Mouse (Mus musculus) hindbrain, embryonic 15.5 days (tissue): ENCODE measurements at regions not wholly inside any gene's neighbourhood (a gene's known extent, or its start where the extent isn't known, plus 50 kb on each side); places are given as distances from the start of the nearest gene placed in this dataset.

Source experiments
- ATAC-seq: fragments of 200-750 bp; cut with Nextera tagmentation; 2 replicates; pipeline ENCODE4 v1.8.0; 2017; ENCODE audit warnings: low read depth, moderate number of reproducible peaks, moderate TSS enrichment; ENCODE audit not compliant: low FRiP score
- H3K27ac ChIP-seq: fragments of 300-500 bp; sonication (generic); replicated peaks from 2 replicates; pipeline ENCODE4 v1.5.1; 2015; ENCODE audit warnings: mild to moderate bottlenecking, inconsistent platforms
- H3K27me3 ChIP-seq: fragments of 300-500 bp; sonication (generic); 2 replicates; pipeline ENCODE4 v1.6.1; 2015; ENCODE audit warnings: control low read depth, inconsistent platforms
- H3K36me3 ChIP-seq: fragments of 300-500 bp; sonication (generic); 2 replicates; pipeline ENCODE4 v1.6.1; 2015; ENCODE audit warnings: control low read depth, inconsistent platforms
- H3K4me1 ChIP-seq: fragments of 300-500 bp; sonication (generic); replicated peaks from 2 replicates; pipeline ENCODE4 v1.6.1; 2015; ENCODE audit warnings: control low read depth, inconsistent platforms
- H3K4me2 ChIP-seq: fragments of 300-500 bp; sonication (generic); 2 replicates; pipeline ENCODE4 v1.6.1; 2015; ENCODE audit warnings: moderate library complexity, mild to moderate bottlenecking, inconsistent platforms
- H3K4me3 ChIP-seq: fragments of 300-500 bp; sonication (generic); 2 replicates; pipeline ENCODE4 v1.5.1; 2015; ENCODE audit warnings: mild to moderate bottlenecking, inconsistent platforms
- H3K9ac ChIP-seq: fragments of 300-500 bp; sonication (generic); 2 replicates; pipeline ENCODE4 v1.6.1; 2015; ENCODE audit warnings: inconsistent platforms
- H3K9me3 ChIP-seq: fragments of 300-500 bp; sonication (generic); 2 replicates; pipeline ENCODE4 v1.6.1; 2016; ENCODE audit warnings: control low read depth, inconsistent platforms
- WGBS: fragments of 180-500 bp; shearing (Covaris S2); methylation state at CpG from one replicate; pipeline ENCODE4 v1.1.7; 2015; 5-methylcytosine and 5-hydroxymethylcytosine counted together

DNA sequence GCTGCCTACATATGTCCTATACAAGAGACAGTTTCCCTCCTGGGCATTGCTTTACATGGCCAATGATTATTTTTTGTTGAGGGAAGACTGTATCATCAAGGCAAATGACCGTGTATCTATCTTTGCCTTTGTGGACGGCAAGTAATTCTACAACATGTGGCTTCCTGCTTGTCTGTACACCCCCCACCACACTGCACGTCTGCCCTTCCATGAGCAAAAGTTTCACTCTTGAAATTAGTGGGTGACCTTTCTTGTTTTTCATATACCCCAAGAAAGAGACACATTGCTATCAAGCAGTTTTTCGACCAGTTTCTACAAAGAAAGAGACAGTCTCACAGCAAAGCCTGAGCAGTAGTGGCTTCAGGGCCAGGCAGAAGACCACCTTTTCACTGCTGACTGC lies 180.5 kb upstream of the Prdm1 start:
- no peak overlapping the region for H3K9ac ChIP-seq
- no peaks in the 10 kb centered on the region for H3K27me3 ChIP-seq
- no peak for ATAC-seq
- no peaks in the 10 kb centered on the region for H3K9me3 ChIP-seq
- H3K4me3 ChIP-seq = no peak overlapping the region
- 93% methylated on average over 4 of the region's 4 CpGs for WGBS
- no peaks in the 10 kb centered on the region for H3K4me1 ChIP-seq
- no peak overlapping the region for H3K27ac ChIP-seq
- H3K36me3 ChIP-seq = no peaks in the 10 kb centered on the region
- no peak overlapping the region for H3K4me2 ChIP-seq

DNA sequence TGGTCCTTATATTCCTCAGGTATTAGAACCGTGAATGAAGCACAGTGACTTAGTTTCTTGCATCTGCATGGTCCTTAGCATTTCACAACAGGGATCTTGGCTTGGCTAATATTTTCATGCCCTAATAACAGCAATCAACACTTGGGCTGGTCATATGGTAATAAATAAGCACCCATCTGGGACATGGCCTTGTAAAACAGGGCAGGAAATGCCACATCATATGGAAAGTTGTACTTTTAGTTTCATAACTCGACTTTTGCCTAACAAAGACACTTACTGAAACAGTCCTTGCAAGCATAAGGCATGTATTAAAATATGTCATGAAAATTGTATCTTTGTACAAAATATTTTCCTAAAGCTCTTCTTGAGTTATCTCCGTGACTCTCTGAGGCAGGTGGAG lies 175.8 kb upstream of the Prdm1 start:
- Histone ChIP-seq H3K4me3 (no peak overlapping the region), H3K9ac (no peak overlapping the region), H3K27ac (no peak overlapping the region), H3K4me2 (no peak overlapping the region), H3K4me1 (no peaks in the 10 kb centered on the region), H3K36me3 (no peaks in the 10 kb centered on the region), H3K9me3 (no peaks in the 10 kb centered on the region), H3K27me3 (no peaks in the 10 kb centered on the region)
- ATAC-seq = no peak
- WGBS = 92% methylated on average over 3 of the region's 3 CpGs

GRCm38 (mm10) chr10:44702108-44702507 lies 173.8 kb upstream of the Prdm1 start:
- Histone ChIP-seq H3K27me3 (no peaks in the 10 kb centered on the region), H3K27ac (no peak overlapping the region), H3K36me3 (no peaks in the 10 kb centered on the region), H3K9me3 (no peaks in the 10 kb centered on the region), H3K4me3 (no peak overlapping the region), H3K9ac (no peak overlapping the region), H3K4me2 (no peak overlapping the region), H3K4me1 (no peaks in the 10 kb centered on the region)
- ATAC-seq = no peak
- 80% methylated on average over 5 of the region's 5 CpGs for WGBS

DNA sequence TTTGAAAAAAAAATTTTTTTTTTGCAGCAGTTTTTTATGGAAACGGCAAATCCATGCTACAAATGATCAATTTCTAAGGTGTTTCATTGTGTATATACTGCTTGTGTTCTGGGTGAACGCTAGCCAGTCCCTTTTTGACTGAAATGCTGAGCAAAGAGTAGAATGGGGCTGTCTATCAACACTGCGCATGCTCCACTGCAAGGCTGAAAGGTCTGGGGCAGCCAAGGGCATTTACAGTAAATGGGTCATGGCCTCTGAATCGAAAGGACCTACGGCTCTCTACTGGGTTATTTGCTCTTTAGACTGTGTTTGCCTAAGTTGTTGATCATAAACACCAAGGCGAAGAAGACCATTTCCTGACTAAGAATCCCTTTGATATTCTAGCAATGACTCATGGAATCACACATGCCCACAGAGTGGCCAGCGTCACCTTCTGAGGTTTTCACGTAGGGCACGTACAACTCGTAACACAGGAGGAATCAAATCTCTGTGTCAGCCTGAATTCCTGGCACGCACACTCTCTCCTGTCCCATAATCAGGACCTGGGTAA lies 171.8 kb upstream of the Prdm1 start:
- Histone ChIP-seq H3K36me3 (no peaks in the 10 kb centered on the region), H3K4me2 (no peak overlapping the region), H3K27me3 (no peaks in the 10 kb centered on the region), H3K4me1 (no peaks in the 10 kb centered on the region), H3K9ac (no peak overlapping the region), H3K27ac (no peak overlapping the region), H3K4me3 (no peak overlapping the region), H3K9me3 (no peaks in the 10 kb centered on the region)
- WGBS = 89% methylated on average over 11 of the region's 11 CpGs
- no peak for ATAC-seq

- WGBS = 80% methylated on average over 2 of the region's 2 CpGs
- H3K4me3 ChIP-seq = no peak overlapping the region
- no peaks in the 10 kb centered on the region for H3K9me3 ChIP-seq
- H3K4me2 ChIP-seq = no peak overlapping the region
- no peak overlapping the region for H3K27ac ChIP-seq
- no peaks in the 10 kb centered on the region for H3K4me1 ChIP-seq
- no peak overlapping the region for H3K9ac ChIP-seq
- no peaks in the 10 kb centered on the region for H3K36me3 ChIP-seq
- no peak for ATAC-seq
- no peaks in the 10 kb centered on the region for H3K27me3 ChIP-seq
Measured at GRCm38 (mm10) chr10:44697966-44698365, 169.7 kb upstream of the Prdm1 start.

GRCm38 (mm10) chr10:44696973-44697372 lies 168.7 kb upstream of the Prdm1 start:
- Histone ChIP-seq H3K27me3 (no peaks in the 10 kb centered on the region), H3K36me3 (no peaks in the 10 kb centered on the region), H3K4me1 (no peaks in the 10 kb centered on the region), H3K9ac (no peak overlapping the region), H3K9me3 (no peaks in the 10 kb centered on the region), H3K4me3 (no peak overlapping the region), H3K27ac (no peak overlapping the region), H3K4me2 (no peak overlapping the region)
- 15% methylated on average over 2 of the region's 2 CpGs for WGBS
- no peak for ATAC-seq

- H3K36me3 ChIP-seq = no peaks in the 10 kb centered on the region
- H3K9me3 ChIP-seq = no peaks in the 10 kb centered on the region
- no peak overlapping the region for H3K4me2 ChIP-seq
- H3K27me3 ChIP-seq = no peaks in the 10 kb centered on the region
- no peak for ATAC-seq
- no peak overlapping the region for H3K9ac ChIP-seq
- H3K27ac ChIP-seq = no peak overlapping the region
- WGBS = 84% methylated on average over 15 of the region's 15 CpGs
- no peaks in the 10 kb centered on the region for H3K4me1 ChIP-seq
- H3K4me3 ChIP-seq = no peak overlapping the region
Measured at GRCm38 (mm10) chr10:44691590-44692327, 163.5 kb upstream of the Prdm1 start.

DNA sequence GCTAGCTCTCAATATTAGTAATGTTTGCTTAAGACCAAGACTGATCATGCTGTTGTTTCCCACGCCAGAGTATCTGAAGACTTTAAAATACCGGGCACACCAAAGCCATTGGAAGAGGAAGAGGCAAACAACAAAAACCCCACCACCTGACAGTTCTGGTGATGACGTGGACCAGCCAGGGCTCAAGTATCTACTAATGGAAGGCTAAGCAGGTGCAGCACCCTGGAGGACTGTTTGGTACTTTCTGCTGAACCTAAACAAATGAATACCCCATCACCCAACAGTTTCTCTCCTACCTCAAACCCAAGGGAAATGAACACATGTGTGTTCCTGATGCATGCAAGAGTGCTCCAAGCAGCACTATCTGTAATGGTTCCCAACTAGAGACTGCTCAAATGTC lies 160.3 kb upstream of the Prdm1 start:
- 91% methylated on average over 3 of the region's 3 CpGs for WGBS
- Histone ChIP-seq H3K4me2 (no peak overlapping the region), H3K9ac (no peak overlapping the region), H3K36me3 (no peaks in the 10 kb centered on the region), H3K27ac (no peak overlapping the region), H3K4me3 (no peak overlapping the region), H3K4me1 (no peaks in the 10 kb centered on the region), H3K9me3 (no peaks in the 10 kb centered on the region), H3K27me3 (no peaks in the 10 kb centered on the region)
- no peak for ATAC-seq

- Histone ChIP-seq H3K27me3 (no peaks in the 10 kb centered on the region), H3K9me3 (no peaks in the 10 kb centered on the region), H3K4me3 (no peak overlapping the region), H3K27ac (no peak overlapping the region), H3K9ac (no peak overlapping the region), H3K4me2 (no peak overlapping the region), H3K36me3 (no peaks in the 10 kb centered on the region), H3K4me1 (no peaks in the 10 kb centered on the region)
- 89% methylated on average over 4 of the region's 4 CpGs for WGBS
- ATAC-seq = no peak
Measured at GRCm38 (mm10) chr10:44686055-44686454, 157.8 kb upstream of the Prdm1 start.

DNA sequence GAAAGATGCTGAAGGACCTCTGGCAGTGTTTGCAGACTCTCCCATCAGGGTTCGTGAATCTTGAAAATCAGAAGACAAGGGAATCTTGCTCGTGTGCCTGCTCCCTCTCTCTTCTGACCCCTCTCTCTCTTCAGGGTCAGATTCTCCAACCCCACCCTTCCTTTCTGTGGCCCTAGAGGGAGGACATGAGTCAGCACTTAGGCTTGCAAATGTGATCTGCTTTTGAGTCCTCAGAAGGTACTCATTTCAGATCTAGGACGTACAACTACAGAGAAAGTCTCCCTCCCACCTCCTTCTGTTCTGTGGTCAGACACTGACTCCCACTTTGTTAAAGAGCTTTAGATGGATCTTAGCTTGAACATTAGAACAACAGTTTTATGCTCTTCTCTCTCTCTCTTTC lies 156.9 kb upstream of the Prdm1 start:
- no peak for ATAC-seq
- Histone ChIP-seq H3K36me3 (no peaks in the 10 kb centered on the region), H3K4me1 (no peaks in the 10 kb centered on the region), H3K9ac (no peak overlapping the region), H3K9me3 (no peaks in the 10 kb centered on the region), H3K27ac (no peak overlapping the region), H3K4me3 (no peak overlapping the region), H3K27me3 (no peaks in the 10 kb centered on the region), H3K4me2 (no peak overlapping the region)
- WGBS = 68% methylated on average over 3 of the region's 3 CpGs

DNA sequence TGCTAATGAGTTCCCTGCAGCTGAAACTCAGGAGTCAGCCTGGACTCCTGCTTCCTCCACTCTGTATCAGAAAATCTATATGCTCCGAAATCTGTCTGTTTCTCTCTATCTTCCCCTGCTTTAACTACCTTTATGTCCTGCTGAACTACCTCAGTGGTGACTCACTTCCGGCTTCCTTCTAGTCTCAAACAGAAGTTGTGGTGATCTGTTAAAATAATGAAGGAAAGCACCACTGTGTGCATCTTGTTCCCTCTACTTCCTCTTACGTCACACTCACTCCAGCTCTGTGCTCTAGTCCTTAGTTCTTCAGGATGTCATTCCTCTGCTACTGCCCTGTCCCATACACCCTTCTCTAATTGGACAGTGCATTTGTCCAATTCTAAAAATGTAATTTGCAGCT lies 148.2 kb upstream of the Prdm1 start:
- Histone ChIP-seq H3K9me3 (no peaks in the 10 kb centered on the region), H3K4me2 (no peak overlapping the region), H3K9ac (no peak overlapping the region), H3K27ac (no peak overlapping the region), H3K4me1 (no peaks in the 10 kb centered on the region), H3K27me3 (no peaks in the 10 kb centered on the region), H3K4me3 (no peak overlapping the region), H3K36me3 (no peaks in the 10 kb centered on the region)
- ATAC-seq = no peak
- WGBS = 92% methylated on average over 3 of the region's 3 CpGs

DNA sequence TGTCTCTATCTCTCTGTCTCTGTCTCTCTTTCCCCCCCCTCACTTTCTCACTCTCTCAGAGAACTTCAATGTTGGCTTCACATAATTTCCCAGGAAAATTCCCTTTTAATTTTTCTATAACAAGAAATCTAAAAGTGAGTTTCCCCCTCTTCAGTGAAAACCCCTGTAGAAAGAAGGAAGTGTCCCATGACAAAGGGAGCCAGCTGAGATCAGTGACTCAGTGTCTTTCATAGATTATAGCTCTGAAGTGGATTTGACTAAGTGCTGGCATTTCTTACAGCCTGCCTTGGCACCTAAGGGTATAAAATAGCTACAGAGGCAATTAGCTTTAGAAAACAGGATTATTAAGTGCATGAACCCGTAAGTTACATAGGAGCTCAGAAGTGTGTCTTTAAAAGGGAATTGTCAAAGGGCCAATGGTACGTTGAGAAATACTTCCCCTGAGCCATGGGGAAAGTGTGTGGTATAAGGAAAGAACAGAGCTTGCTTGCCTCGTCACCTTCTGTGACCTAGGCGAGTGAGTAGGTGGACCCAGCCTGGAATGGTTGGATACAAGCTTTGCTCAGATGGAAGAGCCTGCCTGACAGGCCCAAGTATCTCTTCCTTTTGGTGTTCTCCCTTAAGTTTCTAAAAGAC lies 137.3 kb upstream of the Prdm1 start:
- no peak for ATAC-seq
- Histone ChIP-seq H3K27me3 (no peaks in the 10 kb centered on the region), H3K9me3 (no peaks in the 10 kb centered on the region), H3K4me2 (no peak overlapping the region), H3K4me1 (no peaks in the 10 kb centered on the region), H3K27ac (no peak overlapping the region), H3K4me3 (no peak overlapping the region), H3K36me3 (no peaks in the 10 kb centered on the region), H3K9ac (no peak overlapping the region)
- WGBS = 89% methylated on average over 4 of the region's 4 CpGs
